Mouse (Mus musculus) hematopoietic multipotent progenitor cell, adult 10-12 weeks (in vitro differentiated cells): ENCODE measurements around the gene Vmn1r198. TPM values are rescaled to one million over a fixed set of nuclear protein-coding genes. Genes with fewer than 3 reads are reported as not detected.

ENCODE experiments used
- polyA plus RNA-seq: library from polyadenylated mRNA; stranded (reverse); fragments of >175 nt; gene quantifications from 2 replicates; pipeline ENCODE4 v1.2.3, GENCODE M21; 2012; ENCODE audit warnings: low replicate concordance

Vmn1r198 gene
- polyA plus RNA-seq = not detected in 2 replicates

GRCm38 (mm10) chr13:22350064-22350463 lies at the start of gene Vmn1r198:
Gene Vmn1r198, plus strand, starts transcription at chr13:22350364.

GRCm38 (mm10) chr13:22324289-22324688 lies 25.9 kb upstream of the Vmn1r198 start, which contains the start of gene Vmn1r197:
Gene Vmn1r197, plus strand, starts transcription at chr13:22324589.

GRCm38 (mm10) chr13:22379518-22379917 lies 29.4 kb downstream of the Vmn1r198 start, which contains the start of gene Vmn1r199:
Gene Vmn1r199, plus strand, starts transcription at chr13:22379818.

GRCm38 (mm10) chr13:22390073-22390472 lies 39.9 kb downstream of the Vmn1r198 start, which contains the start of gene Vmn1r200:
Gene Vmn1r200, plus strand, starts transcription at chr13:22390373.

Other genes with a start within 250 kb of the Vmn1r198 start
- not detected in 2 replicates for gene Vmn1r189, start 244.5 kb upstream of the Vmn1r198 start, polyA plus RNA-seq
- gene Vmn1r191, start 166.4 kb upstream of the Vmn1r198 start, polyA plus RNA-seq = not detected in 2 replicates
- not detected in 2 replicates for gene Vmn1r192, start 159.2 kb upstream of the Vmn1r198 start, polyA plus RNA-seq
- not detected in 2 replicates for gene Vmn1r193, start 127.2 kb upstream of the Vmn1r198 start, polyA plus RNA-seq
- gene Vmn1r194, start 106.1 kb upstream of the Vmn1r198 start, polyA plus RNA-seq = not detected in 2 replicates
- not detected in 2 replicates for gene Vmn1r195, start 79.8 kb upstream of the Vmn1r198 start, polyA plus RNA-seq
- not detected in 2 replicates for gene Vmn1r196, start 60.4 kb upstream of the Vmn1r198 start, polyA plus RNA-seq
- gene Vmn1r197, start 25.8 kb upstream of the Vmn1r198 start, polyA plus RNA-seq = not detected in 2 replicates
- gene Vmn1r199, start 29.5 kb downstream of the Vmn1r198 start, polyA plus RNA-seq = not detected in 2 replicates
- gene Vmn1r200, start 40.0 kb downstream of the Vmn1r198 start, polyA plus RNA-seq = not detected in 2 replicates
- gene Vmn1r201, start 121.6 kb downstream of the Vmn1r198 start, polyA plus RNA-seq = not detected in 2 replicates
- not detected in 2 replicates for gene Vmn1r202, start 155.0 kb downstream of the Vmn1r198 start, polyA plus RNA-seq
- not detected in 2 replicates for gene Vmn1r203, start 167.8 kb downstream of the Vmn1r198 start, polyA plus RNA-seq
- gene Vmn1r204, start 202.8 kb downstream of the Vmn1r198 start, polyA plus RNA-seq = not detected in 2 replicates
- not detected in 2 replicates for gene Vmn1r205, start 242.6 kb downstream of the Vmn1r198 start, polyA plus RNA-seq